Mouse (Mus musculus) myocyte (in vitro differentiated cells): ENCODE measurements around the gene Dnah14.

Source experiments
- CEBPB ChIP-seq: IDR thresholded peaks from 2 replicates; pipeline ENCODE4 v1.6.1; 2011; ENCODE audit warnings: mild to moderate bottlenecking, moderate library complexity; ENCODE audit not compliant: poor library complexity, insufficient read depth, severe bottlenecking
- E2F4 ChIP-seq: IDR thresholded peaks from one replicate; pipeline ENCODE4 v1.6.1; 2011; ENCODE audit warnings: mild to moderate bottlenecking, control low read depth, moderate library complexity; ENCODE audit not compliant: insufficient read depth
- MYOD1 ChIP-seq, 3 experiments: IDR thresholded peaks; one replicate each; pipeline ENCODE4 v1.6.1; 2011; ENCODE audit warnings: control low read depth in 2 of 3, low read depth in 2 of 3, mild to moderate bottlenecking in 2 of 3, moderate library complexity in 1 of 3; ENCODE audit not compliant: insufficient read length in 2 of 3, control insufficient read depth in 1 of 3
- MYOG ChIP-seq, 3 experiments: IDR thresholded peaks; one replicate each; pipeline ENCODE4 v1.6.1; 2011; ENCODE audit warnings: control low read depth in 2 of 3, low read depth in 2 of 3, mild to moderate bottlenecking in 2 of 3; ENCODE audit not compliant: insufficient read length in 2 of 3, control insufficient read depth in 1 of 3, insufficient read depth in 1 of 3
- POLR2A ChIP-seq: IDR thresholded peaks from one replicate; pipeline ENCODE4 v1.6.1; 2011; ENCODE audit warnings: low read depth, mild to moderate bottlenecking, control low read depth, moderate library complexity; ENCODE audit not compliant: insufficient read length
- POLR2AphosphoS2 ChIP-seq: IDR thresholded peaks from one replicate; pipeline ENCODE4 v1.6.1; 2011; ENCODE audit warnings: low read depth, control low read depth; ENCODE audit not compliant: insufficient read length
- TCF3 ChIP-seq: IDR thresholded peaks from one replicate; pipeline ENCODE4 v1.6.1; 2011; ENCODE audit warnings: low read depth, control low read depth; ENCODE audit not compliant: insufficient read length

DNA sequence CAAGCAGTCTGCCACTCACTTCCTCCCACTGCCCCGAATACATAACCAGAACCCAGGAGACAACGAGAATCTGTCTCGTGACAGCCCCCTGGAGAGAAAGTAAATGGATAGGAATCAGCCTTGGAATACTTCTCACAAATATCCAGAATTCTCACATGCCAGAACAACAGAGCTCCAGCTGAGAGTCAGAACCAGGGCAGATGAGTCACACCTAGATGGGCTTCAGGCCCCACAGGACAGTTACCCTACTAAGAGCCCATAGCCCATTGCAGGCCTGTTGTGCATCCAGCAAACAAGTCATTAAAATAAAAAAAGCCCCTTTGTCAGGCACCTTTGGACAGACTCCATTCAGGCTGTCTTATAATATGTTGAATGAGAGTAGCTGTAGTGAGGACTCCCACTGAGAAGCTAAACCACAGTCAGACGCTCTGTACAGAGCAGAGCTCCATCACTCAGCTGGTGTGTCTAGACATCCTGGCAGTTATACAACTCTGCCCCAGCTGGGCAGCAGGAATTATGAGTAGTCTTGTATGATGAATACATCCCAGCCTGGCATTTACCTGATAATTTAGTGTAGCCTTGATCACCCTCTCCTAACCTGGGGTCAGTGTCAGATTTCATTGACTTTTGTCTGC, 166.0 kb downstream of the Dnah14 start:
- TF ChIP-seq POLR2A (no peak), CEBPB (no peak), MYOD1 (IDR thresholded peaks at IDR 0.05; ENCODE audit: control insufficient read depth in 1 of 3, insufficient read length in 2 of 3, low read depth in 2 of 3) (no peak), E2F4 (no peak), POLR2AphosphoS2 (no peak), MYOG (IDR thresholded peaks at IDR 0.05; ENCODE audit: control insufficient read depth in 1 of 3, insufficient read depth in 1 of 3, insufficient read length in 2 of 3, low read depth in 2 of 3) (no peak), TCF3 (no peak)
